Mouse (Mus musculus): ENCODE data around the gene Ppp6r1.

Ppp6r1 gene

DNA sequence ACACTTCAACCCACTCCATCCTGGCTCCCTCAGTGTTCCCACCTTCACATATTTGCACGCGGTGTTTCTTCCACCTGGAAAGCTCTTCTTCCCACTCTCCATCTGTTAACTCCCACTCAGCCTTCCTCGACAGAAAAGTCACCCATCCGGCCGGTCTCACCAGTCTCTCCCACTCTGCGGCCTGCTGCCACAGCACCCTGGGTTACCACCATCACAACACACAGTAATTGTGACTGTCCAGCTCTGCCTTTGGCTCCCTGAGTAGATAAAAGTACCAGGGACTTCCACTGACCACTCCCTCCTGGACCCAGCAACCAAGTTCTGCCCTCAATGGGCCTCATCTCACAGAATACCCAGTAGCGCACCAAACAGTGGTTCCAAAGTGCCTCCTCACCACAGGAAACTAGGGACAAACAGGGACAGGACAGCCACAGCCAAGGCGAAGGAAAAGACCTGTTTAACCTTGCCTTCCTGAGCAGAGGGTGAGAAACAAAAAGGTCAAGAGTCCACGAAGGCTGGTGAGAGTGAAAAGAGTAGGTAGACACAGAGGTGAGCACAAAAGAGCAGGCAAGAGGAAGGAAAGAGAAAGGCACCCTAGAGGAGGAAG lies 1.2 kb downstream of the Ppp6r1 start:
- DNase-seq = no peak

DNA sequence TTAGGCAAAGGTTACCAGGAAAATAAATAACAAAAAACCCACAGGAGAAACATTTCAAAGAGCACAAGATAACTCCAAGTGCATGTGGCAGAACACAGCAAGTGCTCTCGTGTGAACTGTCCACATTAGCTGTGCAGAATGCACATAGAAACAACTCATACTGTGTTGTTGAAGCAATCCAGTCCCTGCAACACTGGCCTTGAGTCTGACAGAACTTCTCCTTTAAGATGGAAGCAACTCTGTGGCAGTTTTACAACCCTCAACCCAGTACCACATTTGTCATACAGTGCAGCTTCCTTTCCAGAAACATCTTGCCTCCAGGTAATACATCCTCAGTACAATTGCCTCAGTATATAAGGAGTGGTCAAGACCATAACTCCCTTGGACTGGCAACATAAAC lies 2.0 kb downstream of the Ppp6r1 start:
- DNase-seq = no peak

DNA sequence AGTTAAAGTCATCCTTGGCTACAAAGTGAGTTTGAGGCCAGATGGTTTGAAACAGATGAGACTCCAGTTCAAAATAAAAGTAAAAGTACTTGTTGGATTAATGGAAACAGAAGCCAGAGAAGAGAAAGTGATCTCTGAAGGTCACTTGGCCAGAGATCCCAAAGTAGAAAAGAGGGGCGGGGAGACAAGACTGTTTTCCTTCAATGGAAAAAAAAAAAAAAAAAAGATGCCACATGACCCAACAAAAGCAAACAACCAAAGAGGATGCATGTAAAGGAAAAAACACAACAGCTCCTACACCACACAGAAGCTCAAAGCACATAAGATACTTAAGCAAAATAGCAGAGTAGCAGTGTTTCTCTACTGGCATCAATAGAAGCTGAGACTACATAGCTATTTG lies 2.9 kb downstream of the Ppp6r1 start:
- DNase-seq = no peak

DNA sequence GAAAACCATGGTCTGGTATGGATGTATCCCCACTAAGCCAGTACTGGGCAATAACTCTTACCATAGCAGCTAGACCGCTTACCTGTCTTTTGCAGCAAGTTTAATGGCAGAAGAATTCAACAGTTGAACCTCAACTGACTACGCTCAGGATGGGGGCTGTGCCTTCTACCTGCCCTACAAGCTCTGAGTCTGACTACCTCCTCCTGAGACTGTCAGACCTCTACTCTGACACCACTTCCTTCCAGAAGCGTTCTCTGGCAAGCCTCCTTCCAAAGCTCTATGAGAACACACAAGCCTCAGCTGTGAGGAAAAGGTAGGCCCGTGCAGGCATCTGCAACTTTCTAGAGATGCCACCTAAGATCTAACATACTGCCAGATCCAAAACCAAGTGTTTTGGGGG lies 3.4 kb downstream of the Ppp6r1 start:
- DNase-seq = no peak

DNA sequence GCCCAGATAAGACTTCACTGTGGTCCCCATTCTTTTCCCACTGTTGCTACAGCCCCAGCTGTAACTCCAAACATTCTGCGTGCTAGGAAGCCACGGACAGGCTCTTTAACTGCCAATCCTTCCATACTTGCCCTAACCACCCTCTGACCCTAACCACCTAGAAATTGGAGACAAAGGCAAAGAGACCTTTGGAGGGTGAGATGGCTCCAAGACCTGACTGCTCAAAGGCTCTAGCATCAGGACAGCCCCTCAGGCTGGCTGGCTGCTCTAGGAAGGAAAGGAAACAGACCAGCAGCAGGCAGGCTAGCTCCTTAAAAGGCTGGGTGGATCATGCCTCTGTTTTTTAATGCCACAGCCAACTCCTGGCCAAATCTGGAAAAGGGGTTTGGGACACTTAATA lies 4.6 kb downstream of the Ppp6r1 start:
- DNase-seq = no peak

DNA sequence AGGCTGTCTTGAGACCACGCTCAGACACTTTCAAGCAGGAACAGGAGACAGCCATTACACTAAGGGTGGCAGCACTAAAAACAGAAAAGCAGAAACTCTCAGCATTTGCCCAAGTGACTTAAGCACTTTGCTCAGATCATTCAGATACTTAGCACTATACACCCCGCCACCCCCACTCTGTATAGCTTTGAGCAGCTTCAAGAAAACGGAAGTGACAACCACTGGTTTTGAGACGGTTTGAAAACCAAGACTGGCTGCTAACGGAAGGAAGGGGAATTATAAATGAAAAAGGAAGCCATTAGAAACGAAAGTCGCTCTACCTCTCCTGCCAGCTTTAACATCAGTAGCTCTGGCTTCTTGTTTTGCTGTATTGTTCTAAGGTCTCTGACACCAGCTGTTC lies 5.0 kb downstream of the Ppp6r1 start:
- peak; percentile 32 for DNase-seq

DNA sequence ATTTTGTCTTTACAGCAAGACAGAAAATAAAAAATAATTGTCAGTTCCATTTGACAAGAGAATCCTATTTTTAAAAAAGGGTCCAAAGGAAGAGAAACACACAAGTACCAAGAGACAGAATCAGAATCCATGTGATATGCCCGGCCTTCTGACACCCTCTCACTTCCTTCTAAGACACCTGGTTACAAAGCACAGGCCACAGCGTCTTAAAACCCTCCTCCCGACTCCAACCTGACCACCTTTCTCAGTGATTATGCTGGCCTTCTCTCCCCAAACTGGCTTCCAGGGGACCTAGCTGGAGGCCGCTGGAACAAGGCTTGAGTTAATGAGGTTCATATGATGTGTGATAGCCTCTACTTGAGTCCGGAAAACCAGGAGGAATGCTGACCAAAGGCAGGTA lies 5.5 kb downstream of the Ppp6r1 start:
- DNase-seq = no peak

DNA sequence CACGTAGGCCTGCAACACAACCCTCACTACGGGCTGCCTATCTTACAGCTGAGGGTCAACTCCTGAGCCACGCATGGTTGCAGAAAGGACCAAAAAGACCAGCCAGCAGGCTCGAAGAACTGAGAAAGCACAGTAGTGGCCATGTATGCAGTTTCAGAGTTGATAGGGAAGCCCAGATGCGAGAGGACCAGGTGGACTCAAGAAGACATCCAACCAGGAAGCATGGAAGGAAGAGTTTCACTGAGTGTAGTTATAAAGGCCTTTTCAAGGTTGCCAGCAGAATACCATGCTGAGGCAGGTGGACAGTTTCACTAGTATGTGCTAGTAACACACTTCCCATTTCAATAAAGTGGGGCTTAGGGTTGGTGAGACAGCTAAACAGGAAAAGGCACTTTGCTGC lies 6.1 kb downstream of the Ppp6r1 start:
- no peak for DNase-seq

DNA sequence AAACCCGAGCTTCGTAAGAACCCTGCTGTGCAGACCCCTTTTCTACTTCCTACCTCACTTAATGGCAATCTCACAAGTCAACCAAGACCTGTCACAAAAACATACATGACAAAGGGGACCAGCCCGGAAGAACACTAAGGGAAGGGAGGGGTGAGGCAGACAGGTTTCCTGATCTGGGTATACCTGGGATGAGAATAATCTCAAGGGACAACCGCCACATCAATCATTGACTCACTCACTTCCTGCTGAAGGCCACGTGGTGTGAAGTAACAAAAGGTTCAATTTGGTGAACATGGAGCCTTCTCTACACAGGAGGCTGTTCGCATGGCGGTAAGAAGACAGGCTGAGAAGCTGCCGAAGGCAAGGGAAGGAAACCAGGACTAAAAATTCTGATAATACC lies 7.2 kb downstream of the Ppp6r1 start:
- DNase-seq = no peak

DNA sequence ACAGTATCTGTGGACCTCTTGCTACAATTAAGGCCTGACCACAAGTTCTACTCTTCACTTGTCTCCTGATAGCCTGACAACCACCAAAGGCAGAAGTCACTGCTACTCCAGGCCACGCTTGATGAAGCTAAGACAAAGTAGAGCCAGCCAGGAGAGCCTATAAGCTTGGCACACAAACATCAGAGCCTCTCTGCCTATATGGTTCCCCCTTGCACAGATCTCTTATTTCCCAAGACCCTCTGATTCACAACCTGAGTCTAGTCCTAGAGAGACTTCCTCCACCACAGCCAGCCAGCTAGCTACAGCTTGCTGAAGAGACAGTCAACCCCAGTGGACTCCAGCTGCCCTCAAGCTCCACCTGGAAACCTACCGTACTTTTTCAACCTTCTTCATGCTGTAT lies 10.8 kb downstream of the Ppp6r1 start:
- no peak for DNase-seq

DNA sequence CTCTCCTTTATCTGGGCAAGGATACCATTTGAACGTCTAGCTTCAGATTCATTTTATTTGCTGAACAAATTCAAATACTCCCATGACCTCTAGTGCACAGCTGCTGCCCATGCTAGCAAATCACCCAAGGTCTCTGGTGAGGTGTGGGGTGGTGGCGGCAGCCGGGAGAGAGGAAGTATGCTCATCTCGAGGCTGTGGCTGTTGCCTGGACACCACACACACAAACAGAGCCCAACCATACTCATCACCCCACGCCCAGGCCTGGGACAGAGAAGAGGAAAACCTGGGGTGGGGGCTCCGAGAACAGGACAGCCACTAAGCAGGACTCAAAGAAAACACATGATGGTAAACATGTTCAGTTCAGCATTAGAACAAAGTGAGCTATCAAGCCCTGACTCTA lies 11.5 kb downstream of the Ppp6r1 start:
- DNase-seq = no peak

DNA sequence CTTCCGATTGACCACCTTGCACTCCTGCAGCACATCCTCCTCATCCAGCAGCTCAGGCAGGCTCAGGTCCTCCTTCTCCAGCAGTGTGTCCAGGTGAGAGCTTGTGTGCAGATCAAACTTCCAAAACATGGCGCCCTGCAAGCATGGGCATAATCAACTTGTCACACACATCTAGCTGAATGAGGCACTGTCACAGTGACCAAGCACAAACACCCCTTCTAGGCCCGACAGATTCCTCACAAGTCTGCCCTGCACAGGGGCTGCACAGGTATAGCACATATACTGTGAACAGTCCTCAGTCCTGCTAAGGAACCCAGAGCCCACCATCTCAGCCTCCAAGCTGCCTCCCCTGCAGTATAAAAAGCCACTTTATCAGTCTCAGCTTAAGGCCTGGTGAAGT lies 12.0 kb downstream of the Ppp6r1 start:
- no peak for DNase-seq

DNA sequence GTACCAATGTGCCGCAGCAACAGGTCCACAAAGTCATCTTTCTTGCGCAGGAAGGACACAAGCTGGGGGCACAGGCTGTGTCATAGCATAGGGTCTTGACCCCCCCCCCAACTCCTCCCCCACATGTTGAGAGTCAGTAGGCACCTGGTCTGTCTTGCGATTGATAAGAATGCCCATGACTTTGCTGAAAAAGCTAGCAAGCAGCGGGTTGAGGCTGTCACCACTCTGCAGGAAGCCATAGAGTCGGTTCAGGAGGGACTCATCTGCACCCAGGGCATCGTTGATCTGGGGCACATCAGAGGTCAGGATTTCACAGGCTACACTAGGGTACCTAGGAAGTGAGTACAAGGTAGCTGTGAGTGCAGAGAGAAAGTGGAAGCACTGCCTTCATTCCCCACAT lies 15.6 kb downstream of the Ppp6r1 start:
- no peak for DNase-seq

DNA sequence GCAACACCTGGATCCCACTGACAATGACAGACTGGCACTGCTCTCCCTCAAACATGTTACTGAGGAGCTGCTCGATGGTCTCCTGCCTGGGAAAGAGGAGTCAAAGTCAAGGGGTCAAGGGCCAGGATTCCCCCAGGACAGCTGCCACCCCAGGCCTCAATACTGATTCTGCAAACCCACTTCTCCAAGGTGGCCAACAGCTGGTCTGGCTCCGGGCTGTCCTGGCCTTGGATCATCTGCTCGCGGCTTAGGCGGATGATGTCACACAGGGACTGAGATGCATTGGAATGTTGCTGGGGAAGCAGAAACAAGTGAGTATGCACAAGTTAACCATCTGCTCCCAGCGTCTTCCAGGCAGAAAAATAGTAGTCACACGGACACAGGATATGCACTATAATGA lies 16.9 kb downstream of the Ppp6r1 start:
- DNase-seq = peak; percentile 35

DNA sequence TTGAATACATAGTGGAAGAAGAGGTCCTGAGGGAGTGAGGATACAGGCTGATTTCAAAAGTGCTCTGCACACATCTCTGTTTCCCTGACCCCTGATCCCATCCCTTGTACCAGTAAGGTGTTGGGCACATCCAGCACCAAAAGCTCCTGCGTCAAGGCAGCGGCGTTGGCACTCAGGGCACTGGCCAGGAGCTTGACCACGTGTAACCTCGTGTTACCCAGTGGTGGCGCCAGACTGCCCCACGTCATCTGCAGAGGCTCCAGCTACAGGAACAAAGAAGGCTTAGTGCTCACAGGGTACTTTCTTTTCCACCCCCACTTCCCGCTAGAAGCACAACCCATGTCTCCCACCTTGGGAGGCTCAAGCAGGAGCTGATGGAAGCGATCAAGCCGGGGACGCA lies 17.7 kb downstream of the Ppp6r1 start:
- DNase-seq = no peak

DNA sequence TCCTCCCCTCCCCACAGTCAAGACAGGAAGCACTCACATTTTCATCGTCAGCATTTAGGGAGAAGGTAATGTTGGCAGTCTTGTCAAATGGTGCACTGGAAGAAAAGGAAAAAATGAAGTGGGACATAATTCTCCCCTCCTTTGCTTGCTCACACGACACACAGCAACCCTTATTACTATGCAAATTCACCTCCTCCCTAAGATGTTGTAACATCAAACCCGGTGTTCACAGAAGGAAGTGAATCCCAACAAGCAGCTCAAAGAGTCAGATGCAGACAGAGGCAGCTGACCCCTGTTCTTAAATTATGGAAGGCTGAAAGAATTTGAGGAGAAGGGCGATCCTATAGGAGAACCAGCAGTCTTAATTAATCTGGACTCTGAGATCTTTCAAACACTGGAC lies 22.6 kb downstream of the Ppp6r1 start:
- no peak for DNase-seq

DNA sequence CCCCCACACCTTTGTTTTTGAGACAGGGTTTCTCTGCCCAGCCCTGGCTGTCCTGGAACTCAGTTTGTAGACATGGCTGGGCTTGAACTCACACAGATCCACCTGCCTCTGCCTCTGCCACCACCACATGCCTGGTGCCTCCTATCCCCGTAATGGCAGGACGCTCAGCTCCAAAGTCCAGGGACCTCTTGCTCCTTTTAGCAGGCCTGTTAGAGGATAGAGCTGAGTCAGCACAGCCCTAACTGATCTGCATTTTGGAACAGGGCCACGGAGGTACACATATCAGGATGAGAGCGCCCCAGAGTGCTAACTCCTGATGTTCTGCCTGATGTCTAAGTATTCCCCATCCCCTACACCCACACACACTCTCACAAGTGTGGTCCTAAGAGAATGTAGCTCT lies 27.8 kb downstream of the Ppp6r1 start, which contains the start of gene Tmem86b:
TSS of gene Tmem86b (minus strand) at position 392 of the 400 bp plus-strand sequence.
- DNase-seq = peak; percentile 57

DNA sequence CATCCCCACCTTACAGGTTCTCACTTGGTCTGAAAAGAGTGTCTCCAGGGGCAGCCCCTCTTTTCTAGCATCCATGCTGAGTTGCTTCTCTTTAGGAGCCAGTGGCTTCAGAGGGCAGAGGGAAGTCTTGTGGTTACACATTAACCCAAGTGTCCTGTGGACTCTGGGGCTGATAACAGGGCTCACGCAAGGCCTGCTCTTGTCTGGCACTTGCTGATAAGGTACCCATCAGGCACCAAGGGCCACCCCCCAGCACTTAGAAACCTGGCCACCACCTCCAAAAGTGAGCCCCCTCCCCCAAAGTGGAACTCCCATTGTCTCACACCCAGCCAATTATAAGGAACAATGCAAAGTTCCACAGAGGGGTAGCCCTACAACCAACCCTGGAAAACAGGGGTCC lies 28.6 kb downstream of the Ppp6r1 start:
- DNase-seq = peak; percentile 31

DNA sequence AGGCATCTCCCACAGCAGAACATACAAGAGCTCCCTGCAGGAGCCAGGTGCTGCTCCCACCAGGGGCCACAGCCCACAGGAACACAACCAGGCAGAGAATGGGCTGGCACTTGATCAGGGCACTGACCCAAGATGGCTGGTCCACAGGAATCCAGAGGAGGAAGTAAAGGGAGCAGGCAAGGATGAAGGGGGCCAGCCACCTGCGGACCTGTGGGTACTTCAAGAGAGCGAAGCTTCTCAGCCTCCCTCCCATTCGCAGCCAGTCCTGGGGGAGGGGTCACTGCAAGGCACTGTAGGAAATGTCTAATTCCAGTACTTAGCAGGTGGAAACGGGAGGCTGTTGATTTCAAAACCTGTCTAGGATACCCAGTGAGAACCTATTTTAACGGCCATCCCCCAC lies 29.2 kb downstream of the Ppp6r1 start:
- DNase-seq = no peak

DNA sequence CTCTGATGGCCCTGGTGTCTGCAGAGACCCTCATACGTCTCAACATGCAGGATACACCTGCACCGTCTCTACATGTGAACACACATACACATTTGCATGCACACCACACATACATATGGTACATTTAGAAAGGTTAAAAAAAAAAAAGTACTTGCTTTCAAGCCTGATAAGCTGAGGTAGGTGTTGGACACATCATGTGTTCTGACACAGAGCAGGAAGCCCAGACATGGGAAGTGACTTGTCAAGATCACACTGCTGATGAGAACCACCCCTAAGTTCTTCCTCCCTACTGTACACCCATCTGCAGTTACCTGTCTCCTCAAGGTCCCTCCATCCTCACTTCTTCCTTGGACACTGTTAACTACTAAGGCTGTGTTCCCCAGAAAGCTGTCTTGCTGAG lies 32.9 kb downstream of the Ppp6r1 start:
- DNase-seq = no peak

DNA sequence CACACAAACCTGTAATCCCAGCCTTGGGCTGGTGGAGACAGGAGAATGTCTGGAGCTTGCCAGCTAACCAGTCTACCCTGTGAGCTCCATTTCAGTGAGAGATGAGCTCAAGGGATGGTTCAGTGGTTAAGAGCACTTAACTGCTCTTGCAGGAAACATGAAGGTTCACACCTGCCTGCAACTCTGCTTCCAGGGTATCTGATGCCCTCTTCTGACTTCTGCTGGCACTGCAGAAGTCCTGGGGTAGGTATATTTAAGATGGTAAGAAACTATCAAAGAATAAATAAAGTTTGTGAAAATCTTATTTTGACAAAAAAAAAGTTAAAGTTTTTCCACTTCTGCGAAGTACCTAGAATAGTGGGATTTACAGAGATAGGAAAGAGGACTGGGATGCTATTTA lies 34.5 kb downstream of the Ppp6r1 start:
- no peak for DNase-seq

DNA sequence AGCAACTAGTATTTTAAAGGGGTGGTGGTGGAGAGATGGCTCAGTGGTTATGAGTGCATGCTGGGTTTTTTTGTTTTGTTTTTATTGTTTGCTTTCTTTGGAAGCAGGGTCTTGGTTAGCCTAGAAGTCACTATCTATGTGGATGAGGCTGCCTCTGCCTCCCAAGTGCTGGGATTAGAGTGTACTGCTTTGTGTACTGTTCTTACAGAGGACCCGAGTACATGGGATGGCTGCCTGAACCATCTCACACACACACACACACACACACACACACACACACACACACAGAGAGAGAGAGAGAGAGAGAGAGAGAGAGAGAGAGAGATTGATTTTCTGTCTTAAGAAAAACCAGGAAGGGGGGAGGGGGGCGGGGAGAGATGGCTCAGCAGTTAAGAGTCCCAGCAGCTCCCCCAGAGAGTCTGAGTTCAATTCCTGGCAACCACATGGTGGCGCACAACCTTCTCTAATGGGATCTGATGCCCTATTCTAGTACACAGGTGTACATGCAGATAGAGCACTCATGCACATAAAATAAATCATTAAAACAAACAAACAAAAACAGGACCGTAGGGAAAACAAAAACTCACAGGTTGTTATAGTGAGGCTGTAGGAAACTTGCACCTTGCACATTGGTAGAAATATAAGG lies 35.2 kb downstream of the Ppp6r1 start:
- peak; percentile 72 for DNase-seq

DNA sequence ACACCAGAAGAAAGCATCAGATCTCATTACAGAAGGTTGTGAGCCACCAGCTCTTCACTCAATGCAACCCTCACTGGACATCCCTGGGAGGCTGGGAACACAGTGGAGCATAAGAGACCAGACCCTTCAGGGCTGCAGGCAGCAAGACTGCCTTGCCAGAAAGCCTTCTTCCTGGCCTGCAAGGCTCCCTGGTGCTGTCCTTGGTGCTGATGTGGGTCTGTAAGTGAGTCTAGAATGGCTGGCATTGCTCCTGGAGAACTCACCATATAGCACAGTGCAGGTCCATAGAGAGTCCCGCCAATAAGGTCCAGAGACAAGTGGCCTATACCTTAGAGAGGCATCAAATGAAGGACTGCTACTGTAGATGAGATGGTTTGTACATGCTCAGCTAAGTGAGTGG lies 38.8 kb downstream of the Ppp6r1 start:
- DNase-seq = peak; percentile 85

DNA sequence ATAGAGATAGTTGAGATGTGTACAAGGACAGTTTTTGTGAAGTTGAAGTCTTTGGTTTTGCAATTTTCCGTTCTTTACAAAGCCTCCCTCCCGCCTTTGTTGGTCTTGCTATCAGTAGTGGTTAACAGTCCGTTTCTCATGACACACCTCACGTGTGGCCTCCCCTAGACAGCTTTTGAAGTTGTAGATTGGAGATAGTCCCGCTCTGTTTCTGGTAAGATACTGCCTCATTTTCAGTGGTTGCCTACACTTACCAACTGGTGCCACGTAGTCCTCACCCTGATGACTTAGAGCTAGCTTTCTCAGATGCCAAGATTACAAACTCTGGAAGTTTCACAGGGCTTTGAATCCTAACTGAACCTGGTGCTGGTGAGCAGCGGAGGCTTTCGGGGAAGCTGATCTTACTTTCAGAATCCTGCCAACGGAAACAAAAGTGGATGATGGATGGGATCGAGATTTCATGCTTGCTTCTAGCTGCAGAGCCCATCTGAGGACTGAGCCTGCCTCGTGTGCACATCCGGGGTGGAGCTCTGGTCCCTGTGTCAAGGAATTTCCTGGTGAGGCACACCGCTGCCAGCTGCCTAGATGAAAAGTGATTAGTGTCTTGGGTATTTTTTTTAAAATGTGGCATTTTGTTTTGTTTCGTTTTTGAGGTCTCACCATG lies 44.9 kb downstream of the Ppp6r1 start:
- no peak for DNase-seq

DNA sequence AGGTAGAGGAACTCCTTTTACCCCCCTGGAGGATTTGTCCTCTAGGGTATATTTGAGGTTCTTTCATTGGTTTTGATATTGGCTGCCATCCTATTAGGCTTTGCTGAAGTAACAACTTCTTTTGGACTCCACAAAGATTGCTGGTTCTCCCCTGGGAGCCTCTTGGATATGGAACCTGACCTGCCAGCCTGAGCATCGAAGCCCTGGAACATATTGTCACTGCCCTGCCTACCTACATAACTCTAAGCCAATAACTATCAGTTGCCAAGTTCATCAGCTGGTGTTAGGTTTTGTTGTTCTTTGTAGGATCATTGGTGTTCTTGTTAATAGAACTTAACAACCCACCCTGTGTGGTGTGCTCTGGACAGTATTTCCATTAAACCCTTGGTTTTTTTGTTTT lies 45.9 kb downstream of the Ppp6r1 start:
- no peak for DNase-seq
